Mouse (Mus musculus): ENCODE results near the gene Tob2. TPM values are rescaled to one million over a fixed set of nuclear protein-coding genes. Genes with fewer than 3 reads are reported as not detected.

Tob2 gene
- polyA plus RNA-seq, 1 experiment from 2014 or later = 9.9 TPM

GRCm38 (mm10) chr15:81806621-81807404, 51.8 kb downstream of the Tob2 start:
- no peak overlapping the region for H3K4me2 ChIP-seq
- no peak for ATAC-seq (replicated peaks; ENCODE audit: insufficient number of reproducible peaks, low FRiP score, low TSS enrichment)

GRCm38 (mm10) chr15:81805624-81806023, 53.0 kb downstream of the Tob2 start:
- H3K4me3 ChIP-seq (ENCODE audit: low read depth, low read length) = no peak overlapping the region
- no peak for ATAC-seq (replicated peaks; ENCODE audit: insufficient number of reproducible peaks, low FRiP score, low TSS enrichment)
- H3K4me2 ChIP-seq = no peak overlapping the region
- H3K4me1 ChIP-seq (ENCODE audit: control insufficient read depth, insufficient read depth, low read length) = peaks cover 40% of the 10 kb centered on the region
- no peaks in the 10 kb centered on the region for H3K27me3 ChIP-seq (ENCODE audit: control insufficient read depth, insufficient read depth, low read length)
- H3K27ac ChIP-seq (ENCODE audit: low read depth, low read length) = no peak overlapping the region
- no peaks in the 10 kb centered on the region for H3K36me3 ChIP-seq (ENCODE audit: control insufficient read depth, insufficient read depth, low read length)
- H3K9ac ChIP-seq (ENCODE audit: low read depth, low read length) = 0 out of 2 replicates have a peak overlapping the region, but pooled peaks have one; percentile 6
- 53% methylated on average over 6 of the region's 6 CpGs for WGBS (ENCODE audit: insufficient replicate concordance)
- no peaks in the 10 kb centered on the region for H3K9me3 ChIP-seq (replicated peaks; ENCODE audit: control insufficient read depth, low read length)

More at GRCm38 (mm10) chr15:81806621-81807404, 51.8 kb downstream of the Tob2 start:
- Histone ChIP-seq H3K36me3 (ENCODE audit: control insufficient read depth, insufficient read depth, low read length) (no peaks in the 10 kb centered on the region), H3K4me1 (ENCODE audit: control insufficient read depth, insufficient read depth, low read length) (peaks cover 40% of the 10 kb centered on the region), H3K27me3 (ENCODE audit: control insufficient read depth, insufficient read depth, low read length) (no peaks in the 10 kb centered on the region), H3K27ac (ENCODE audit: low read depth, low read length) (no peak overlapping the region), H3K4me3 (ENCODE audit: low read depth, low read length) (no peak overlapping the region), H3K9ac (ENCODE audit: low read depth, low read length) (no peak overlapping the region), H3K9me3 (replicated peaks; ENCODE audit: control insufficient read depth, low read length) (no peaks in the 10 kb centered on the region)
- 72% methylated on average over 4 of the region's 4 CpGs for WGBS (ENCODE audit: insufficient replicate concordance)

DNA sequence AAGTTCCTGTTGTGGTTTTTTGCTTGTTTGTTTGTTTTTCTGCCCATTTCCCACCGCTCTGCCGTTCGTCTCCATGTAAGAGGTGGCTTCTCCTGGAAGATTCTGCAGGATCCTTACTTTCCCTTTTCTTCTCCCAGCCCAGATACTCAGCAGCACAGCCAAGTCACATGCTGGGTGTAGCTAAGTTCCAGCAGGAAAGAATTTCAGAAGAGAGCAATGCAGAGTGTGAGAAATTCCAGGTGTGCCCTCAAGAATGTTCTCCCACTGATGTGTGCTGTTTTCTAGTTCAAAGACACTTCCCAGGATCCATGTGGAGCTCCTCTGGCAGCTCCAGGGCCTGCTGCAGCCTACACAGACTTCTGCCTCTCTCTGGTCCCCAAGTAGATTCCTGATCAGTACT, 53.7 kb downstream of the Tob2 start:
- no peak for ATAC-seq (replicated peaks; ENCODE audit: insufficient number of reproducible peaks, low FRiP score, low TSS enrichment)
- no peak overlapping the region for H3K4me2 ChIP-seq
- no peak overlapping the region; the same call in 1 of the 2 replicates for H3K9ac ChIP-seq (ENCODE audit: low read depth, low read length)
- no peaks in the 10 kb centered on the region for H3K27me3 ChIP-seq (ENCODE audit: control insufficient read depth, insufficient read depth, low read length)
- peaks cover 36% of the 10 kb centered on the region for H3K4me1 ChIP-seq (ENCODE audit: control insufficient read depth, insufficient read depth, low read length)
- H3K4me3 ChIP-seq (ENCODE audit: low read depth, low read length) = no peak overlapping the region
- no peak overlapping the region for H3K27ac ChIP-seq (ENCODE audit: low read depth, low read length)
- no peaks in the 10 kb centered on the region for H3K9me3 ChIP-seq (replicated peaks; ENCODE audit: control insufficient read depth, low read length)
- H3K36me3 ChIP-seq (ENCODE audit: control insufficient read depth, insufficient read depth, low read length) = no peaks in the 10 kb centered on the region
- WGBS (ENCODE audit: insufficient replicate concordance) = 70% methylated on average over 3 of the region's 3 CpGs

DNA sequence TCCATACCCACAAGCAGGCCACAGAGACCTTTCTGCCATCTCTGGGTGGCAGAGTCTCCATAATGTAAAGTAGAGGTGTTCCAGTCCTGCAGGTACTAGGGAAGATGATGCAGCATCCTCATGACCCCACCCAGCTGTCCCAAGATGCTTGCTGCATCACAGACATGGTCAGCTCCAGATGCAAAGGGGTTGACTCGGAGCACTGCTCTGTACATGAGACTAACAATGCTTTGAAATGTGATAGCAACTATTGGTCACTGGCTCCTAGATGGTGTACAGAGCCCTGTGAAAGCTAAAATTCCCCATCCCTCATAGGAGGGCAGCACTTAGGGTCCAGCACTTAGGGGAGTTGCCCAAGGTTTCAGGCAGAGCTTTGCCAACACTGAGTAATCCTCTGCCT, 54.4 kb downstream of the Tob2 start:
- no peak overlapping the region for H3K4me3 ChIP-seq (ENCODE audit: low read depth, low read length)
- no peaks in the 10 kb centered on the region for H3K9me3 ChIP-seq (replicated peaks; ENCODE audit: control insufficient read depth, low read length)
- H3K9ac ChIP-seq (ENCODE audit: low read depth, low read length) = no peak overlapping the region; the same call in 1 of the 2 replicates
- WGBS (ENCODE audit: insufficient replicate concordance) = 52% methylated on average over 1 of the region's 1 CpGs
- no peak for ATAC-seq (replicated peaks; ENCODE audit: insufficient number of reproducible peaks, low FRiP score, low TSS enrichment)
- H3K4me1 ChIP-seq (ENCODE audit: control insufficient read depth, insufficient read depth, low read length) = peaks cover 29% of the 10 kb centered on the region
- H3K27me3 ChIP-seq (ENCODE audit: control insufficient read depth, insufficient read depth, low read length) = no peaks in the 10 kb centered on the region
- H3K4me2 ChIP-seq = no peak overlapping the region
- no peaks in the 10 kb centered on the region for H3K36me3 ChIP-seq (ENCODE audit: control insufficient read depth, insufficient read depth, low read length)
- H3K27ac ChIP-seq (ENCODE audit: low read depth, low read length) = no peak overlapping the region

DNA sequence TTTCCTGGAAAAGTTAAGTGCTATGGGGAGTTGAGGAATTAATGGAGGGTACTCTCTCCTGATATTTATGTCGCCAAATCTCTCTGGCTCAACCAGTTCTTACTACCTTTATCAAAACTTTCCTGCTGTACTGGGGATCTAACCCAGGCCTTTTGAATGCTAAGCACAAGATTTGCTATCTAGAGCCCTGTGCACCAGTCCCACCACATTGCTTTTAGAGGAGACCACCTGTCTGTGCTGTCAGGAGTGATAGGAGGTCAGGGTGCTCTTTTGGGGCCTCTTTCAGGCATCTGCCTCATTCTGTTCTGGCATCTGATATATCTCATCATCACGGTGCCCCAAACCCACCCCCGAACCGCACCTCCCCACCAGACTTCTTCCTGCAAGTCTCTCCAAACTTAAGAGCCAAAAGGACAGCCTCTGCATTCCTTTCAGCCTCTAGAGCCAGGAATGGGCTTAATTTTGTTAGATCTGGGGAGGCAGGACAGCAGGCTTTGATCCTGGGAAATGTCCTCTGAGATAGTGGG, 55.1 kb downstream of the Tob2 start:
- H3K4me3 ChIP-seq (ENCODE audit: low read depth, low read length) = no peak overlapping the region
- no peaks in the 10 kb centered on the region for H3K36me3 ChIP-seq (ENCODE audit: control insufficient read depth, insufficient read depth, low read length)
- no peak overlapping the region for H3K27ac ChIP-seq (ENCODE audit: low read depth, low read length)
- H3K27me3 ChIP-seq (ENCODE audit: control insufficient read depth, insufficient read depth, low read length) = no peaks in the 10 kb centered on the region
- H3K4me1 ChIP-seq (ENCODE audit: control insufficient read depth, insufficient read depth, low read length) = peaks cover 29% of the 10 kb centered on the region
- ATAC-seq (replicated peaks; ENCODE audit: insufficient number of reproducible peaks, low FRiP score, low TSS enrichment) = no peak
- 52% methylated on average over 4 of the region's 4 CpGs for WGBS (ENCODE audit: insufficient replicate concordance)
- H3K9me3 ChIP-seq (replicated peaks; ENCODE audit: control insufficient read depth, low read length) = no peaks in the 10 kb centered on the region
- no peak overlapping the region for H3K9ac ChIP-seq (ENCODE audit: low read depth, low read length)
- peak overlapping the region; percentile 67 for H3K4me2 ChIP-seq

GRCm38 (mm10) chr15:81802941-81803351, 55.6 kb downstream of the Tob2 start:
- Histone ChIP-seq H3K36me3 (ENCODE audit: control insufficient read depth, insufficient read depth, low read length) (no peaks in the 10 kb centered on the region), H3K4me2 (peak overlapping the region; percentile 67), H3K27ac (ENCODE audit: low read depth, low read length) (peak overlapping the region; percentile 22), H3K4me3 (ENCODE audit: low read depth, low read length) (peak overlapping the region; percentile 30), H3K9me3 (replicated peaks; ENCODE audit: control insufficient read depth, low read length) (no peaks in the 10 kb centered on the region), H3K4me1 (ENCODE audit: control insufficient read depth, insufficient read depth, low read length) (peaks cover 29% of the 10 kb centered on the region), H3K27me3 (ENCODE audit: control insufficient read depth, insufficient read depth, low read length) (no peaks in the 10 kb centered on the region), H3K9ac (ENCODE audit: low read depth, low read length) (peak overlapping the region; percentile 28)
- no peak; the same call in 1 of the 2 replicates for ATAC-seq (replicated peaks; ENCODE audit: insufficient number of reproducible peaks, low FRiP score, low TSS enrichment)
- 11% methylated on average over 8 of the region's 8 CpGs for WGBS (ENCODE audit: insufficient replicate concordance)

- peak within 1 kb of the TSS; percentile 67 for H3K4me2 ChIP-seq
- no peaks in the 10 kb centered on the region for H3K36me3 ChIP-seq (ENCODE audit: control insufficient read depth, insufficient read depth, low read length)
- no peaks in the 10 kb centered on the region for H3K27me3 ChIP-seq (ENCODE audit: control insufficient read depth, insufficient read depth, low read length)
- peak within 1 kb of the TSS; percentile 62 for H3K27ac ChIP-seq (ENCODE audit: low read depth, low read length)
- peak within 1 kb of the TSS; percentile 30 for H3K4me3 ChIP-seq (ENCODE audit: low read depth, low read length)
- no peaks in the 10 kb centered on the region for H3K9me3 ChIP-seq (replicated peaks; ENCODE audit: control insufficient read depth, low read length)
- peak within 1 kb of the TSS; percentile 28 for H3K9ac ChIP-seq (ENCODE audit: low read depth, low read length)
- peaks cover 29% of the 10 kb centered on the region for H3K4me1 ChIP-seq (ENCODE audit: control insufficient read depth, insufficient read depth, low read length)
- WGBS (ENCODE audit: insufficient replicate concordance) = 21% methylated on average over 19 of the region's 19 CpGs
- ATAC-seq (replicated peaks; ENCODE audit: insufficient number of reproducible peaks, low FRiP score, low TSS enrichment) = peak; percentile 95
Observed at GRCm38 (mm10) chr15:81802001-81802890, 56.4 kb downstream of the Tob2 start, which contains the start of gene Tef. Gene Tef (plus strand): TSS chr15:81802421.

DNA sequence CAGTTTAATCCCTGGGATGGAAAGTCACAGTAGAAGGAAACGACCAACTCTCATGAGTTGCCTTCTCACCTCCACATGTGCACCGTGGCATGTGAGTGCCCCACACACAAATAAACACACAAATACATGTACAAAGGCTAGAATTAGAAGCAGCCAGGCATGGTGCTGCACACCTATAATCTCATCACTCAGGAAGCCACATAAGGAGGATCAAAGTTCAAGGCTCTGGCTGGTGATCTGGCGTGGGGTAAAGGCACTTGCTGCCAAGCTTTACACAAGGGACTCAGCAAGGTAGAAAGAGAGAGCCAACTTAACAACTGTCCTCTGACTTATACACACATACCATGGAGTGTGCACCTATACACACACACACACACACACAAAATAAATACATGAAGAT, 58.2 kb downstream of the Tob2 start:
- H3K4me2 ChIP-seq = no peak overlapping the region
- H3K9me3 ChIP-seq (replicated peaks; ENCODE audit: control insufficient read depth, low read length) = no peaks in the 10 kb centered on the region
- H3K36me3 ChIP-seq (ENCODE audit: control insufficient read depth, insufficient read depth, low read length) = no peaks in the 10 kb centered on the region
- H3K4me3 ChIP-seq (ENCODE audit: low read depth, low read length) = no peak overlapping the region
- H3K27me3 ChIP-seq (ENCODE audit: control insufficient read depth, insufficient read depth, low read length) = no peaks in the 10 kb centered on the region
- H3K9ac ChIP-seq (ENCODE audit: low read depth, low read length) = no peak overlapping the region
- peaks cover 23% of the 10 kb centered on the region for H3K4me1 ChIP-seq (ENCODE audit: control insufficient read depth, insufficient read depth, low read length)
- no peak for ATAC-seq (replicated peaks; ENCODE audit: insufficient number of reproducible peaks, low FRiP score, low TSS enrichment)
- 69% methylated on average over 3 of the region's 3 CpGs for WGBS (ENCODE audit: insufficient replicate concordance)
- no peak overlapping the region for H3K27ac ChIP-seq (ENCODE audit: low read depth, low read length)
